Mouse (Mus musculus) v-Abl transformed pro-B cells (cell line): ENCODE measurements at regions not wholly inside any gene's neighbourhood (a gene's known extent, or its start where the extent isn't known, plus 50 kb on each side); places are given as distances from the start of the nearest gene placed in this dataset.

Experiments
- in situ Hi-C, 2 experiments: fragments of 400-800 bp; cut with MboI; formaldehyde crosslinking; loops; one replicate each; pipeline ENCODE4 v1.15.1; 2025; ENCODE audit not compliant: unreplicated experiment in 2 of 2

DNA sequence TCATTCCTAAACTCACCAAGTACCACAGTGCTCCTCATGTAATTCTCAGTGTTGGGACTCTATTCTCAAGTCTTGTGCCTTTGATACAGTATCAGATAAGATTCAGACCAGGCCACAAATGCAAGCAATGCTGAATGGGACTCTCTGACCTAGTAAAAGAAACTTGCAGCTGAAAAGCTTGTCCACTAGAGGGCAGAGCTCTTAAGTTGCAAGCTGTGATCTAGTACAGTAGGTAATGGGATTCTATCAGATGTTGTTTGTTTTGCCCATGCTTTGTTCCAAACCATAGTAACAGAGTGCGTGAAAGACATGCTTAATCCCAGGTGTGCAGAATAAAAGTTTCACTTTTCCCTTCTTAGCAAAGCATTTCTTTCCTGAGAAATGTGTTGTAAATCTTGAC is 383.2 kb upstream of the Chrm2 start:
- in situ Hi-C loops = no loop called here

GRCm38 (mm10) chr6:36002090-36002489 is 385.8 kb upstream of the Chrm2 start:
- in situ Hi-C loops = no loop called here

DNA sequence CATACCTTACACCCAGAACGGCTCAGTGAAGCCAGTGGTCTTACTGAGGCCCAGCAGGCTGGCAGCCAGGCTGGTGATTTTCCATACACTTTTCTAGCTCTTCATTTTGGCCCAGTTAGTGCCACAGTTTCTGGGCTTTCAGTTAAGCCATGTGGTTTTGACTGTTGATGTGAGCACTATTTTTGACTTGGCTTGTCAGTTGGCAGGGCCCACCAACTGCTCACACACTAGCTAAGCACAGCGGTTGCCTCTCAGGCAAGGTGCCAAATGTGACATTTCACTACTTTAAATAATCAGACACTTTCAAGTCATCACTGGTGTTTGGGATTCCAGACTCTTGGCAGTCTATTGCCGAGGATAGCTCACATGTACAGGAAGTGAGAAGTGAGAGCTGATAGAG is 399.0 kb upstream of the Chrm2 start:
- in situ Hi-C loops = loop anchor here in 1 of 2 experiments (25.0 kb wide), 1 partner anchor 602 kb away; no protein-coding TSS in a partner anchor

GRCm38 (mm10) chr6:35940071-35940470 is 400.4 kb upstream of the Mtpn start:
- in situ Hi-C loops = no loop called here

DNA sequence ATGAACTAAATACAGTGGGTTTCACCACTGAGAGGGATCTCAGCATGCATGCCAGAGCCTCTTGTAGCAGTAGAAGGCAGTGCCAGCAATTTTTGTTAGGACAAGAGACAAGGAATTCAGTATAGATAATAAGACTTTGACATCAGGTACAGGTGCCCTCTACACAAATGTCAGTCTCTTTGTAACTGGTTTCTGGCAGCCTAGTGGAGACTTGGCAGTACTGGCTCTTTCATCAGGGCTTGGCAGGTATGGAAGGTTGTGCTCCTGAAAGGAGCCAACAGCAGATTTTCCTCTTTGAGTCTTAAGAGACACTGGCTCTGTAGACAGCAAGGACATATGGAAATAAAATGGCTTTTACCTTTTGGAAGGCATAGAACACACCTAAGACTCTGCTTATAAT is 384.5 kb upstream of the Mtpn start:
- in situ Hi-C loops = no loop called here

- in situ Hi-C loops = no loop called here
Measured at GRCm38 (mm10) chr6:35897990-35898389, 358.3 kb upstream of the Mtpn start.

DNA sequence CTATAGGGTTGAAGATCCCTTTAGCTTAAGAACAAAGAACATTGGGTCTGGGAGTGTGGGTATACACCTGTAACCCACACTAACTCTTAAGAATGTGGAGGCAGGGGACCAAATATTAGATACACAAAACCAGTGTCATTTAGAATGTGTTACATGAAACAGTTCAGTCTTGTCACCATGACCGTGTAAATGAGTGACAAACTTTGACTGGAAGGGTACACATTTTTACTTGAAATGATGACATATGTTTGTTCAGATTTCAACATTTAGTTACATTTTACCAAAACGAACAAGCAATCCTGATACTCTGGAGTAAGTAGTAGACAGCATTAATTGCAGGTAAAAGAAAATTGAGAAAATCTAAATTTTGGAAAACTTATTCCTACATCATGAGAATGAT is 356.0 kb upstream of the Mtpn start:
- in situ Hi-C loops = no loop called here

- in situ Hi-C loops = no loop called here
Measured at GRCm38 (mm10) chr6:35874671-35875070, 335.0 kb upstream of the Mtpn start.

GRCm38 (mm10) chr6:35871388-35871787 is 331.7 kb upstream of the Mtpn start:
- in situ Hi-C loops = no loop called here

GRCm38 (mm10) chr6:35864218-35864617 is 324.5 kb upstream of the Mtpn start:
- in situ Hi-C loops = no loop called here

DNA sequence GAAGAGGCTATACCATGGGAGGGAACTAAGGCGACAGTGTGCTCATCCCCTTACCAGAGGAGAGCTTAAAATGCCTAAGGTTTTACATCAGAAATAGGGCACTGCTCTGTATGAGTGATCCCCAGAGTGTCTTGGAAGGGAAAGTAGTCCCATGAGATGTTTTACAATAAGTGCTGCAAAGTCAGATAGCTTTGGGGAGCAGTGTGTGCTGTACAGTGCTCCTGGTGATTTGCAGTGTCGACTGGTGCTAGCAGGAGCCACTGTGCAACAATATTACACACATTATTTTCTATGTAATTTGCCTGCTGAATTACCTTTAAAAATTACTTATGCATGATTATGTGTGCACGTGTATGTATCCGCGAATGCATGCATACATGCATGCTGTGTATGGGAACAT is 314.3 kb upstream of the Mtpn start:
- in situ Hi-C loops = no loop called here

- in situ Hi-C loops = no loop called here
Measured at GRCm38 (mm10) chr6:35816657-35817056, 277.0 kb upstream of the Mtpn start.

DNA sequence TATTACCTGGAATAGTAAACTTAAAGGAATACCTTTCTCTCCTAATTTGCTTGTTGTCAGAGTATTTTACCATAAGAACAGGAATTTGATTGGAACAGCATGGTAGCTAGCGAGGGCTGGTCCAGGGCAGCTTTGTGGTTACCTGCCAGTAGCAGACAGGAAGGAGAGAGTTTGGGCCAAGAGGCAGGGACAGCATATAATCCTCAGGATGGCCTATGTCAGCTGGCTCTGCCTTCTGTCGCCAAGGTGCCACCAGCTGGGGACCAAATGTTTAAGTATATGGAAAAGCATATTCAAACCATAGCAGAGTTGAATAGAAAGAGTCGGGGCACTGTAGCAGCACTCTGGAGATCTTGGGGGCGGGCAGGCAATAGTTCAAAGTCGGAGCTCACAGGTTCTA is 274.8 kb upstream of the Mtpn start:
- in situ Hi-C loops = no loop called here

GRCm38 (mm10) chr6:35805738-35806137 is 266.1 kb upstream of the Mtpn start:
- in situ Hi-C loops = no loop called here

DNA sequence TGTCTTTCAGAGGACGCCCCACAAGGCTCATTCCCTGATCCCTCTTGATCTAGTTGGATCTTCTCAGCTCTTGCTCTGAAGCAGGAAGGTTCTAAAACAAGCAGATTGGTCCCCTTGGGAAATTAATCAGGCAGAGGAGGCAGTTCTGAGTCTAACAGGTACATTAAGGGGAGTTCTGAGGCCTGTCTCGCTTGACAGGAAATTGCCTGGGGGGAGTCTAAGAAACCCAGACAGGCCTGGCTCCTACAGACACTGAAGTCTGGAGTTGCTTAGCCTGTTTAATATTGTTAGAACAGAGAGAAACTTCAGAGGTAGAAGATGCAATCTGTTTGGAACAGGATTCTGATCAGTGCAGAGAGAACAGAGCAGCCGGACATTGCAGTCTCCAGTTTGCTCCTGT is 264.4 kb upstream of the Mtpn start:
- in situ Hi-C loops = no loop called here

DNA sequence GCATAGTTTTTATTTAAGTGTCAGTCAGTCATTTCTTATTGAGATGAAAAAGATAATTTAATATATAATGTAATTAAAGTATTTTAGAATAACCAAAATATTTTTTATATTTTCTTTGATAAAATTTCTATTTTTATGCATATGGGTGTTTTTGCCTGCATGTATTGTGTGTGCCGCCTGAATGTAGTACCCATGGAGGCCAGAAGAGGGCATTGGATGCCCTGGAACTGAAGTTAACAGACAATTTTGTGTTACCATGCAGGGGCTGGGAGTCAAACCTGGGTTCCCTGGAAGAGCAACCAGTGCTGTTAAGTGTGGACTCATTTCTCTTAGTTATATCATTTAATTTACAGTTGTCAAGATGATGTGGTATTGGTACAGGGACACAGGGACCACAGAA is 240.0 kb upstream of the Mtpn start:
- in situ Hi-C loops = no loop called here

DNA sequence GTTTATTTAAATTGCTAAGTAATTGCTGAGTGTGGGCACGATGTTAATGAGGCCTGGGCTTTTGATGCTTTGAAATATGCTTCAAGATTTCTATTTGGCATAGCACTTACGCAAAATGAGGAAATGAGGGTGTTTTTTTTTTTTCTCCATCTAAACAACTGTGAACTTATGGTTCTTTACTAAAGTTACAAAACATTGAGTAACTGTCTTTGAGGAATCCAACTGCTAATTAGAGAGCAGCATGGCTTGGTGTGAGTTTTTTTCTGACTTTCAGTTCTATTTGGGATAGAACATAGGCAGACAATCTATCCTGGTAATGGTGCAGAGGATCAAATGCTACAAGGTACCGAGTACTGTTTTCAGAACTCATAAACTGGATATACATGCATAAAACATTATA is 231.2 kb upstream of the Mtpn start:
- in situ Hi-C loops = no loop called here

DNA sequence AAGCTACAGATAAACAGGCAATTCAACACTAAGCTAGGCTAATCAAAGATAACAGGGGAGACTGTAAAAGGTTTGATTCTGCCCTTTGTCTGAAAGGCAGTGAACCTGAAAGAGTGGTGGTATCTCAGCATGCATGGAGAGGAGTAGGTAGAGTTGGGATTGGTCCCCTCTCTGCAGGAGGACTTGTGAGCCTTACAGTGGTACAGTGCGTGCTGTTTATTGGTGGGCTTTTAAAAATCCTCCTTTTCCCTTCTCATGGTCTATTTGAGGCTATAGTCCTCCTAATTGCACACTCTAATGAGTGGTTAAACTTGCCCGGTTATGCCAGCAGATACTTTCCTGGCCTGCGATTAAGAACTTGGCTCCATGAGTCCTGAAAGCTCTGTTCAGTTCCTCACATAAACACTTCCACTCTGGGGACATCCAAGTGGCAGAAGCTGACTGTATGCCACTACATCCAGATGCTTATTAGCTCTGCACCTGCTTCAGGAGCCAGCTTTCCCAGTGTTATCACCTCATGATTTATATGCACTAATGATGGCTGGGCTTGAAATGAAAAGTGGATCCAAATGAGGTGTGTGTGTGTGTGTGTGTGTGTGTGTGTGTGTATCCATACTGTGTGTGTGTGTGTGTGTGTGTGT is 220.0 kb upstream of the Mtpn start:
- in situ Hi-C loops = no loop called here

DNA sequence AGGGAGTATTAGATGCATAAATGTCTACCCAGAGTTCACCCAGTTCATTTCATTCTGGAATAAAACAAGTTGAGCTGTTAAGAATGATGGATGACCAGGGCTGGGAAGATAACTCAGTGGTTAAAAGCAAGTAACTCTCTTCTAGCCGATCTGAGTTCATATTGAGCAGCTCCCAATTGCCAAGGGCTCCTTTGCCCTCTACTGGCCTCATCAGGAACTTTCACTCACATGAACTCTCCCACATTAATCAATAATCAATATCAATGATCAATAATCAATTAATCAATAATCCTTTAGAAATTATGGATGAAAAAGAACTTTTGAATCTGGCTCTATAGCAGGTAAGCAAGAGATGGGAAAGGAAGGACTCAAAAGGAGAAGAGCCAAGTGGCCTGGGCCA is 206.3 kb upstream of the Mtpn start:
- in situ Hi-C loops = no loop called here

GRCm38 (mm10) chr6:35705587-35705986 is 165.9 kb upstream of the Mtpn start:
- in situ Hi-C loops = no loop called here

GRCm38 (mm10) chr6:35667062-35667461 is 127.4 kb upstream of the Mtpn start:
- in situ Hi-C loops = no loop called here

DNA sequence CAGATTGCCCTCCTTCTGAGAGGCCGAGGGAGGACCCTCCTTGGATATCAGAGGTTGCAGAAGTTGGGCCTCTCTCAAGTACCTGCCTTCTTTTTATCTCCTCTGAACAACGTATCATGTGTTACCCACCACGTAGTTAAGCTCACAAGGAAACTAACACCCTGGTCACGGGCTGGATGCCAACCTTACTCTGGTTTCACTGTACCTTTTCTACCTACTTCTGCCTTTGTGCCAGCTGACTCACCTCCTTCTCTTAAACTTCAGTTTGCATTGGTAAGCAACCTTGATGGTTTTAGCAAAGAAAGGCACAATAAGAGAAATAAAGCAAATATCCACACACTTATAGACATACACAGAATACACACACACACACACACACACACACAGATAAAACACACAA is 111.7 kb upstream of the Mtpn start:
- in situ Hi-C loops = no loop called here

- in situ Hi-C loops = no loop called here
Measured at GRCm38 (mm10) chr6:35645210-35645609, 105.5 kb upstream of the Mtpn start.
